Mouse (Mus musculus): Measurements from ENCODE around the gene Chrm1.

The Chrm1 gene

GRCm38 (mm10) chr19:8663360-8663839 is at the start of gene Chrm1:
TSS of gene Chrm1 (plus strand) at chr19:8663789.
- no peak for DNase-seq

GRCm38 (mm10) chr19:8614343-8614742 is 49.2 kb upstream of the Chrm1 start:
- DNase-seq: no peak

GRCm38 (mm10) chr19:8616314-8616713 is 47.3 kb upstream of the Chrm1 start:
- DNase-seq: no peak

- DNase-seq: no peak
These were observed 45.7 kb upstream of the Chrm1 start, which contains the start of gene Slc22a6 for GRCm38 (mm10) chr19:8617904-8618303. TSS of gene Slc22a6 (plus strand) at chr19:8618039.

GRCm38 (mm10) chr19:8621098-8621497 is 42.5 kb upstream of the Chrm1 start:
- no peak for DNase-seq

- no peak for DNase-seq
These were observed 33.3 kb upstream of the Chrm1 start for GRCm38 (mm10) chr19:8630249-8630648.

- DNase-seq: no peak
These were observed 32.8 kb upstream of the Chrm1 start for GRCm38 (mm10) chr19:8630826-8631225.

- no peak for DNase-seq
These were observed 31.6 kb upstream of the Chrm1 start for GRCm38 (mm10) chr19:8632029-8632428.

- no peak for DNase-seq
These were observed 21.5 kb upstream of the Chrm1 start for GRCm38 (mm10) chr19:8642086-8642485.

- no peak for DNase-seq
These were observed 17.2 kb upstream of the Chrm1 start for GRCm38 (mm10) chr19:8646393-8646792.

- no peak for DNase-seq
These were observed 7.8 kb upstream of the Chrm1 start for GRCm38 (mm10) chr19:8655833-8656232.

- DNase-seq: no peak
These were observed 7.2 kb upstream of the Chrm1 start for GRCm38 (mm10) chr19:8656341-8656740.

GRCm38 (mm10) chr19:8661821-8662307 is 1.7 kb upstream of the Chrm1 start:
- DNase-seq: no peak

GRCm38 (mm10) chr19:8662337-8662736 is 1.3 kb upstream of the Chrm1 start:
- DNase-seq: peak; percentile 52 to 67

- no peak for DNase-seq
These were observed 377 bp downstream of the Chrm1 start for GRCm38 (mm10) chr19:8663911-8664421.

GRCm38 (mm10) chr19:8664859-8665258 is 1.3 kb downstream of the Chrm1 start:
- DNase-seq: no peak

- no peak for DNase-seq
These were observed 2.2 kb downstream of the Chrm1 start for GRCm38 (mm10) chr19:8665746-8666145.

GRCm38 (mm10) chr19:8672859-8673258 is 9.3 kb downstream of the Chrm1 start:
- no peak for DNase-seq

GRCm38 (mm10) chr19:8673336-8674063 is 9.9 kb downstream of the Chrm1 start:
- no peak for DNase-seq

GRCm38 (mm10) chr19:8679031-8679779 is 15.6 kb downstream of the Chrm1 start:
- DNase-seq: peak; percentile 53 to 72

GRCm38 (mm10) chr19:8681633-8682362 is 18.2 kb downstream of the Chrm1 start:
- no peak for DNase-seq

- DNase-seq: peak; percentile 47 to 75
These were observed 19.4 kb downstream of the Chrm1 start for GRCm38 (mm10) chr19:8682996-8683395.

- DNase-seq: no peak
These were observed 20.0 kb downstream of the Chrm1 start for GRCm38 (mm10) chr19:8683627-8684026.

Measured in lung, adult 18-20 months (tissue).